Mouse (Mus musculus) C2C12 (cell line): ENCODE data around the gene Coro6.

ENCODE experiments used
- CTCF ChIP-seq: IDR thresholded peaks from one replicate; pipeline ENCODE4 v1.5.1; 2011; ENCODE audit not compliant: control insufficient read depth, insufficient read depth, insufficient read length
- MYOG ChIP-seq: IDR thresholded peaks from one replicate; pipeline ENCODE4 v1.6.1; 2011; ENCODE audit not compliant: control insufficient read depth, insufficient read length; ENCODE audit errors: extremely low read depth

GRCm38 (mm10) chr11:77501971-77502370, 39.8 kb downstream of the Coro6 start:
- TF ChIP-seq MYOG (no peak), CTCF (no peak)
